Mouse (Mus musculus) adrenal gland, postnatal 0 days (tissue): ENCODE data around the gene Tmem200a. TPM values are rescaled to one million over a fixed set of nuclear protein-coding genes. Genes with fewer than 3 reads are reported as not detected.

Source experiments
- polyA plus RNA-seq: library from polyadenylated mRNA; unstranded; fragments of >200 nt; fragmentation: Nextera tagmentation; extraction: Ambion mirVana; gene quantifications from 2 replicates; pipeline ENCODE4 v1.2.1, GENCODE M21; 2015

Gene Tmem200a
- 12.5 and 14.7 TPM in 2 replicates for polyA plus RNA-seq

DNA sequence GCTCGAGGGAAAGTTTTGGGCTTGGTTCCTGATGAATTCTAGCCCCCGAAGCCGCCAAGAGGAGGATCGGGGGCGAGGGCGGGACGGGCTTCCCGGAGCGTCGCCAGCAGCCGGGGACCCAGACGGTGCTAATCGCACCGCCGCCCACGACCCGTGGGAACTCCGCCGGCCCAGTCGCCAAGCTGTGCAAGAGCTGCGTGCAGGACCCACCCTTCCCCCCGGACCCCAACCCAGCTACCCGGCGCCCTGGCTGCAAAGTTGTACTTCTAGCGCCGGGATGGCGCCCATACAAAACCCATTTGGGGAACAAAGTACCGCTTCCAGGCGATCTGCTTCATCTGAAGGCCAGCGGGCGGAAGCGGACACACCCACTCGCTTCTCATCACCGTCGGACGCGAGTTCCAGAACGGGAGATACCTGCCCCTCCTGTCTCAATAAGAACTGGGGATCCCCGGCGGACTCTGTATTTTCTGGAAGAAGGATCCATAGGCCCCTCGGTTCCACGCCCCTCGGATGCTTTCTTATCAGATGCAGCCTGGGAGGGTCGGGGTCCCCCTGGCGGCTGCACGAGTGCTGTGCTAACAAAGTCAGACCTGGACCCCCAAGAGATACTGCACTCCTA is at the start of gene Tmem200a:
Gene Tmem200a (minus strand): TSS at position 532 of the 622 bp plus-strand sequence.

DNA sequence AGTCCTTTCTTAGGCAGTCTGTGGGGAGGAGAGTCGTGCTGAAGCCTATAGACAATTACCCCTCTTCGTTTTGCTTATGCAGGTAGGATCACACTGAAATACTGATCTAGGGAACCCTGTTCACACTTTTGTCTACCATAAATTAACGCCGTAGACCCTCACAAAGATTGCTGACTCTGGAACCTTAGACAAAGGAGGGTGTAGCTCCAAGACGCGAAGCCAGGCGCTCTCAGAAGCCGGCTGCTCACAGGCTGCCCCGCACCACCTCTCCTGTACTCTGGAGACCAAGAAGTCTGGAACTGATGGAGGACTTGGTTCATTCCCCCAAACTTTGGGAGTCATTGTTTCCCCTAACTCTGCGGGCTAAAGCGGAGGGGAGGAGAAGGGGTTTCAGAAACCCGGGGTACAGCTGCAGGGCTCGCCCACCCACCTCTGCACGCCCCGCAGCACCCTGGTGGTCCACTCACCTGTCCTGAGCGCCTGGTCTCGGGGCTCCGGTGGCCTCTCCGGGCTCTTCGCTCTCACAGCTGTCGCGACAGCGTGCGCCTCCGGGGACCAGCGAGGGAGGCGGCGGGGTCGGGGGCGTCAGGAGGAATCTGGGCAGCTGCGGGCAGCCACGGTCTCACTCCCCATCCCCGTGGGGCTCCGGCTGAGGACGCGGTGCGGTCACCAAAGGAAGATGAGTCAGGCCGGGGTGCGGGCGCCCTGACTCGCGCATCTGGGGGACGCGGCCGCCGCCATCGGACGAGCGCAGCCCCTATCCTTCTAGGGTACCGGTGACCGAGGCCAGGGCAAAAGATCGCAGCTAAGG is 976 bp downstream of the Tmem200a start, which contains the start of gene Gm9767:
Gene Gm9767 (plus strand): TSS at position 585 of the 811 bp plus-strand sequence.

Other genes with a start within 250 kb of the Tmem200a start
- gene Gm9767, start 797 bp downstream of the Tmem200a start, polyA plus RNA-seq: 0.33 and 0.77 TPM in 2 replicates
- gene Samd3, start 150.7 kb upstream of the Tmem200a start, polyA plus RNA-seq: 0.07 TPM in 1 of 2 replicates, not detected in the other